Mouse (Mus musculus) cortical plate, adult 2 months (tissue): Measurements from ENCODE around the gene Fhit.

Source experiments
- CTCF ChIP-seq: fragments of 200-500 bp; IDR thresholded peaks from 2 replicates; pipeline ENCODE4 v1.5.1; 2011; ENCODE audit warnings: mild to moderate bottlenecking, control low read depth, low read length; ENCODE audit not compliant: insufficient read depth; ENCODE audit errors: extremely low read depth
- POLR2A ChIP-seq: fragments of 200-500 bp; IDR thresholded peaks from 2 replicates; pipeline ENCODE4 v1.6.1; 2011; ENCODE audit warnings: mild to moderate bottlenecking, low read length, control low read depth; ENCODE audit not compliant: insufficient read depth; ENCODE audit errors: extremely low read depth

DNA sequence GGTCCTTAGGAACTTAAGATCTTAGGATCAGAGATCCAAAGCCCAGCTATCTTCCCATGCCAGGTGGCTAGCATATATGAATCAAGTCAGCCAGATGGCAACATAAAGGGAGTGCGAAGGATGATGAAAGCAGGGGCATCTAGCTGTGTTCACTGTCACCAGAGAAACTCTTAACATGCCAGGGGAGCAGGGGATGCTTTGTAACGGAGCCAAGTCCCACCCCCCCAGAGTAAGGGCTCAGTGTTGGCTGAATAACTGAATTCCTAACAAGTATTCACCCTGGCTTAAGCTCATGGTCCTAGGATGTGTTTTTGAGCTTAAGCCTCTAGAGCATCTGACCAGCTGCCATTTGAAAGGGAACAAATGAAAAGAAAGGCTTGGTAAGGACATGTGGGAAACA, 1139.5 kb downstream of the Fhit start:
- no peak for TF ChIP-seq POLR2A
- no peak for TF ChIP-seq CTCF
